Mouse (Mus musculus) midbrain, embryonic 15.5 days (tissue): ENCODE results near the gene Akr1c6. TPM values are rescaled to one million over a fixed set of nuclear protein-coding genes. Genes with fewer than 3 reads are reported as not detected.
"Not testable (repeated sequence)": the region's sequence is repeated elsewhere in the genome, so short reads cannot be mapped to it uniquely, and the experiment has no call there.

Source experiments
- ATAC-seq: fragments of 200-750 bp; cut with Nextera tagmentation; replicated peaks from 2 replicates; pipeline ENCODE4 v1.8.0; 2017; ENCODE audit warnings: moderate TSS enrichment
- H3K27ac ChIP-seq: fragments of 300-500 bp; sonication (generic); 2 replicates; pipeline ENCODE4 v1.5.1; 2015; ENCODE audit warnings: mild to moderate bottlenecking, inconsistent platforms
- H3K27me3 ChIP-seq: fragments of 300-500 bp; sonication (generic); replicated peaks from 2 replicates; pipeline ENCODE4 v1.6.1; 2015; ENCODE audit warnings: inconsistent platforms
- H3K36me3 ChIP-seq: fragments of 300-500 bp; sonication (generic); replicated peaks from 2 replicates; pipeline ENCODE4 v1.6.1; 2015; ENCODE audit warnings: inconsistent platforms
- H3K4me1 ChIP-seq: fragments of 300-500 bp; sonication (generic); 2 replicates; pipeline ENCODE4 v1.6.1; 2015; ENCODE audit warnings: inconsistent platforms
- H3K4me2 ChIP-seq: fragments of 300-500 bp; sonication (generic); 2 replicates; pipeline ENCODE4 v1.6.1; 2015; ENCODE audit warnings: inconsistent platforms, mild to moderate bottlenecking, moderate library complexity
- H3K4me3 ChIP-seq: fragments of 300-500 bp; sonication (generic); 2 replicates; pipeline ENCODE4 v1.5.1; 2015; ENCODE audit warnings: mild to moderate bottlenecking, inconsistent platforms
- H3K9ac ChIP-seq: fragments of 300-500 bp; sonication (generic); 2 replicates; pipeline ENCODE4 v1.6.1; 2015; ENCODE audit warnings: mild to moderate bottlenecking, inconsistent platforms
- H3K9me3 ChIP-seq: fragments of 300-500 bp; sonication (generic); 2 replicates; pipeline ENCODE4 v1.6.1; 2016; ENCODE audit warnings: inconsistent platforms
- WGBS: fragments of 180-500 bp; shearing (Covaris S2); methylation state at CpG from one replicate; pipeline ENCODE4 v1.1.7; 2015; ENCODE audit warnings: mixed read lengths; 5-methylcytosine and 5-hydroxymethylcytosine counted together
- polyA plus RNA-seq: library from polyadenylated mRNA; unstranded; fragments of >200 nt; fragmentation: Nextera tagmentation; extraction: Ambion mirVana; gene quantifications from 2 replicates; pipeline ENCODE4 v1.2.1, GENCODE M21; 2015

Gene Akr1c6
- polyA plus RNA-seq: not detected in 2 replicates

DNA sequence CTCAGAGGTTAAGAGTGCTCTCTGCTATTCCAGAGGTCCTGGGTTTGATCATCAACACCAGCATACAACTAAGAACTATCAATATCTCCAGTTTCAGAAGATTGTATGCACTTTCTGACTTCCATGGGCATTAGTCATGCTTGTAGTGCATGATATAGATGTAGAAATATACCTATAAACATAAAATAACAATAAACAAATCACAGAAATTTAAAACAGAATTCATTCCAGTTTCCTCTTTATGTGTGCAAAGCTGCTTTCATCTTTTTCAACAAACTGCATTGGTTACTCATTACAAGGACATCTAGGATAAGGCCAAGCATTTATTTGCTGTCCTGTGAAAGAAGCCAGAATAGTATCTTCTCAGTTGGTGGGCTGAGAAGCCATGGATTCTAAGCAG is at the start of gene Akr1c6:
Gene Akr1c6, plus strand, starts transcription at position 301 of the 400 bp plus-strand sequence.
- H3K9me3 ChIP-seq: no peaks in the 10 kb centered on the region
- no peak within 1 kb of the TSS for H3K27ac ChIP-seq
- H3K4me2 ChIP-seq: no peak within 1 kb of the TSS
- H3K27me3 ChIP-seq: no peaks in the 10 kb centered on the region
- no peak within 1 kb of the TSS for H3K9ac ChIP-seq
- H3K4me3 ChIP-seq: no peak within 1 kb of the TSS
- ATAC-seq: no peak
- H3K36me3 ChIP-seq: no peaks in the 10 kb centered on the region
- H3K4me1 ChIP-seq: no peaks in the 10 kb centered on the region

DNA sequence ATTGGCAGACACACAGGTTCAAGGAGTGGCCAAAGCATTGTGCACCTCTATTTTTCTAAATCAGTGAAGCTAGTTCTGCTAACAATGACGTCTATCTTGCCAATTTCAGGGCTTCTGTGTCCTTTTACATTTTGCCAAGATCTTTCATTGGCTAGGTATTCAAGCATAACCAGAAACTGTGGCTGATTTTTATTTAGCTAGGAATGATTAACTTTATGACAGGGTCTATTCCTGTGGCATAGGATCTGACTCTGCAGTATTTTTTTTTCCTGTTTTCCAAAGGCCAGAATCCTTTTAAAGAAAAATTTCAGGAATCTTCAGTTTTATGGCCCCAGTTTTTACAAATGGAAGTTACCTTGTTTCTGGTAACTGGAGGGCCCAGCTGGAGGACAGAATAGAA is 49.2 kb upstream of the Akr1c6 start:
- Histone ChIP-seq H3K36me3 (no peaks in the 10 kb centered on the region), H3K4me2 (no peak overlapping the region), H3K4me3 (no peak overlapping the region), H3K4me1 (no peaks in the 10 kb centered on the region), H3K9ac (no peak overlapping the region), H3K27me3 (no peaks in the 10 kb centered on the region), H3K9me3 (no peaks in the 10 kb centered on the region), H3K27ac (no peak overlapping the region)
- WGBS: 66% methylated on average over 1 of the region's 1 CpGs
- ATAC-seq: no peak

GRCm38 (mm10) chr13:4385541-4385940 is 48.6 kb upstream of the Akr1c6 start:
- no peaks in the 10 kb centered on the region for H3K36me3 ChIP-seq
- H3K4me1 ChIP-seq: no peaks in the 10 kb centered on the region
- H3K9ac ChIP-seq: no peak overlapping the region
- no peaks in the 10 kb centered on the region for H3K27me3 ChIP-seq
- no peaks in the 10 kb centered on the region for H3K9me3 ChIP-seq
- no peak overlapping the region for H3K27ac ChIP-seq
- H3K4me2 ChIP-seq: no peak overlapping the region
- H3K4me3 ChIP-seq: no peak overlapping the region
- ATAC-seq: no peak

DNA sequence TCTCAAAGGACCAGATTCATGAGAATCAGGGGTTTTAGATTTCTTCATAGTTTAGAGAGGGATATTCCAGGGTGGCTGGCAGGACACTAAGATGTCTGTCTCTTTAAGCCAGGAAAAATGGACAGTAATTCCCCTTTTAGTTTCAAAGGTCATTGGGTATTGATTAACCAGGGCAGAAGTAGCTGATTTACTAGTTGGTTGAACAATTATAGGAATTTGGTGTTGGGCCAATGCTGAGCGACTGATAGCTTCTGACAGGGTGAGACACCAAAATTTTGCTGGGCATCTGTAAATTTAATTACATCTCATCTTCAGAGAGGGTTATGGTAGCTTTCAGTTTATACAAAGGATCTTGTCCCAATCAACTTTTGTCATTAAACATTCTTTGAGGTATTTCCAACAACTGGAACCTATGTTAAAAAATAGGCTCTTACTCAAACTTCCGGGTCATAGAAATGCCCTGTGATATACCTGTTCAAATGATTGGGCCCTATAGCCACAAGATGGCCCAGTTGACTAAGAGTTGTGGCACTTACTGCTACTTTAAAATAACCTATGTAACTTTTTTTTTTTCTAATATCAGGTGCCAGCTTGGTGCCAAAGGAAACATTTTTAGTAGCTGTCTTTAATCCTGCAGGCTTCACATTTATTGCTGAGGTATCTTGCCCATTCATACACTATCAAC is 45.2 kb upstream of the Akr1c6 start:
- no peaks in the 10 kb centered on the region for H3K36me3 ChIP-seq
- no peak for ATAC-seq
- 85% methylated on average over 2 of the region's 2 CpGs for WGBS

GRCm38 (mm10) chr13:4400360-4400759 is 33.7 kb upstream of the Akr1c6 start:
- 76% methylated on average over 1 of the region's 1 CpGs for WGBS
- H3K9ac ChIP-seq, H3K36me3 ChIP-seq, H3K27ac ChIP-seq, ATAC-seq, H3K4me2 ChIP-seq, H3K4me1 ChIP-seq, H3K9me3 ChIP-seq, H3K4me3 ChIP-seq, H3K27me3 ChIP-seq: not testable (repeated sequence)

More for the DNA sequence above, 45.2 kb upstream of the Akr1c6 start:
- H3K27ac ChIP-seq: no peak overlapping the region
- H3K27me3 ChIP-seq: no peaks in the 10 kb centered on the region
- H3K4me3 ChIP-seq: no peak overlapping the region
- no peaks in the 10 kb centered on the region for H3K9me3 ChIP-seq
- H3K9ac ChIP-seq: no peak overlapping the region
- H3K4me1 ChIP-seq: no peaks in the 10 kb centered on the region
- H3K4me2 ChIP-seq: no peak overlapping the region

GRCm38 (mm10) chr13:4400831-4401230 is 33.3 kb upstream of the Akr1c6 start:
- H3K4me3 ChIP-seq: no peak overlapping the region
- H3K4me1 ChIP-seq: no peaks in the 10 kb centered on the region
- H3K9ac ChIP-seq: no peak overlapping the region
- ATAC-seq: no peak
- 91% methylated on average over 2 of the region's 2 CpGs for WGBS
- H3K27me3 ChIP-seq: no peaks in the 10 kb centered on the region
- H3K36me3 ChIP-seq: no peaks in the 10 kb centered on the region
- H3K27ac ChIP-seq: no peak overlapping the region
- H3K4me2 ChIP-seq: no peak overlapping the region
- no peaks in the 10 kb centered on the region for H3K9me3 ChIP-seq

- Histone ChIP-seq H3K4me1 (no peaks in the 10 kb centered on the region), H3K4me3 (no peak overlapping the region), H3K27ac (no peak overlapping the region), H3K36me3 (no peaks in the 10 kb centered on the region), H3K27me3 (no peaks in the 10 kb centered on the region), H3K4me2 (no peak overlapping the region), H3K9ac (no peak overlapping the region), H3K9me3 (no peaks in the 10 kb centered on the region)
- ATAC-seq: no peak
These were observed 31.9 kb upstream of the Akr1c6 start for GRCm38 (mm10) chr13:4402221-4402620.

- no peak for ATAC-seq
- H3K27ac ChIP-seq: no peak overlapping the region
- H3K4me3 ChIP-seq: no peak overlapping the region
- H3K27me3 ChIP-seq: no peaks in the 10 kb centered on the region
- H3K36me3 ChIP-seq: no peaks in the 10 kb centered on the region
- no peak overlapping the region for H3K4me2 ChIP-seq
- no peaks in the 10 kb centered on the region for H3K9me3 ChIP-seq
- H3K9ac ChIP-seq: no peak overlapping the region
- H3K4me1 ChIP-seq: no peaks in the 10 kb centered on the region
These were observed 29.4 kb upstream of the Akr1c6 start for GRCm38 (mm10) chr13:4404726-4405125.

DNA sequence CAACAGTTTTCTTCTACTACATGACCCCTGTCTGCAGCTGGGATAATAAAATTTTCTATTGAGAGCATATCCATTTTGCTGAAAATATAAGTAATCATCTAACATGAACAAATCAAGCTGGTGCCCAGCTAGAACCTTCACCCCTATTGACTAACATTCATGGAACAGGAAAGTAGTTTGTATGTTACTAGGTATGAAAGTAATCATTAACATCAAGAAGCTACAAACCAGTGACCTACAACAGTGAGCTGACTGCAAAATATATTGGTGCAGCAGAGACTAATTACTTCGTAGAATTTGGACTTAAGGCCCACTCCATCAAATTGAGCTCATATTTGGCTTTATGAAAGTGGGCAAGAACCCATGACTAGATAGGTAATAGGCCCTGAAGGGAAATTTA is 27.3 kb upstream of the Akr1c6 start:
- Histone ChIP-seq H3K9ac (no peak overlapping the region), H3K4me1 (no peaks in the 10 kb centered on the region), H3K27ac (no peak overlapping the region), H3K27me3 (no peaks in the 10 kb centered on the region), H3K4me2 (no peak overlapping the region), H3K36me3 (no peaks in the 10 kb centered on the region), H3K4me3 (no peak overlapping the region), H3K9me3 (no peaks in the 10 kb centered on the region)
- no peak for ATAC-seq
- WGBS: 90% methylated on average over 1 of the region's 1 CpGs

GRCm38 (mm10) chr13:4428558-4428957 is 5.5 kb upstream of the Akr1c6 start:
- ATAC-seq: no peak
- 91% methylated on average over 2 of the region's 2 CpGs for WGBS
- Histone ChIP-seq H3K27me3 (no peaks in the 10 kb centered on the region), H3K36me3 (no peaks in the 10 kb centered on the region), H3K4me3 (no peak overlapping the region), H3K9me3 (no peaks in the 10 kb centered on the region), H3K9ac (no peak overlapping the region), H3K27ac (no peak overlapping the region), H3K4me2 (no peak overlapping the region), H3K4me1 (no peaks in the 10 kb centered on the region)

- ATAC-seq: no peak
- no peaks in the 10 kb centered on the region for H3K36me3 ChIP-seq
These were observed 5.1 kb upstream of the Akr1c6 start for GRCm38 (mm10) chr13:4429034-4429433.

GRCm38 (mm10) chr13:4431129-4431528 is 3.0 kb upstream of the Akr1c6 start:
- Histone ChIP-seq H3K36me3 (no peaks in the 10 kb centered on the region), H3K27ac (no peak overlapping the region), H3K4me3 (no peak overlapping the region), H3K4me2 (no peak overlapping the region), H3K27me3 (no peaks in the 10 kb centered on the region), H3K9me3 (no peaks in the 10 kb centered on the region), H3K9ac (no peak overlapping the region), H3K4me1 (no peaks in the 10 kb centered on the region)
- no peak for ATAC-seq
- WGBS: 78% methylated on average over 1 of the region's 1 CpGs

More at GRCm38 (mm10) chr13:4429034-4429433, 5.1 kb upstream of the Akr1c6 start:
- Histone ChIP-seq H3K4me2 (no peak overlapping the region), H3K27me3 (no peaks in the 10 kb centered on the region), H3K4me3 (no peak overlapping the region), H3K27ac (no peak overlapping the region), H3K4me1 (no peaks in the 10 kb centered on the region), H3K9ac (no peak overlapping the region), H3K9me3 (no peaks in the 10 kb centered on the region)
- WGBS: 74% methylated on average over 2 of the region's 2 CpGs

- H3K4me1 ChIP-seq: no peaks in the 10 kb centered on the region
- H3K4me2 ChIP-seq: no peak overlapping the region
- no peak for ATAC-seq
- H3K36me3 ChIP-seq: no peaks in the 10 kb centered on the region
- H3K27ac ChIP-seq: no peak overlapping the region
- no peak overlapping the region for H3K9ac ChIP-seq
- no peak overlapping the region for H3K4me3 ChIP-seq
- H3K27me3 ChIP-seq: no peaks in the 10 kb centered on the region
- WGBS: 94% methylated on average over 2 of the region's 2 CpGs
- no peaks in the 10 kb centered on the region for H3K9me3 ChIP-seq
These were observed 31.5 kb downstream of the Akr1c6 start for GRCm38 (mm10) chr13:4465641-4466040.
